Mouse (Mus musculus): Measurements from ENCODE around the gene Atp9a. TPM values are rescaled to one million over a fixed set of nuclear protein-coding genes. Genes with fewer than 3 reads are reported as not detected.

The Atp9a gene
- total RNA-seq, 2 experiments from 2014 or later, result 417 to 436 TPM

DNA sequence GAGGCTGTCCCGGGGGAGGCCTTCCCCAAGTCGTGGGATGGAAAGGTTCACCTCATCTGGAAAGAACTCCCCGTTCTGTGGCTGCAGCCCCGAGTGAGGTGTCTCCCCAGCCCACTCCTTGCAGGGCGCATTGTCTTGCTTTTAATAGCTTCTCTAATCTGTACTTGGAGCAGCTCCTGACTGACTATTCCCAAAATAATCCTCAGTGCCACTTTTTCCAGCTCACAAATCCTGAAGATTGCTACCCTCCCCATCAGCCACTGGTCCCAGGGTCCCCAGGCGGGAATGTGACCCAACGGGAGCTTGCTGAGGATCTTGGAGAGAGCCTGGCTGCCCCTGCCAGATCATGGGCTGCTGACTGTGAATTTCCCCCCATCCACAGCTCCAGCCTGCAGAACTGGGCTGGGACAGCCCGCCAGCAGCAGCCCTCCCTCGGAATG, 134.1 kb downstream of the Atp9a start:
- no peak for DNase-seq (ENCODE audit: low spot score in 2 of 2)

GRCm38 (mm10) chr2:168604655-168605070, 137.5 kb downstream of the Atp9a start:
- no peak for DNase-seq (ENCODE audit: low spot score in 2 of 2)

DNA sequence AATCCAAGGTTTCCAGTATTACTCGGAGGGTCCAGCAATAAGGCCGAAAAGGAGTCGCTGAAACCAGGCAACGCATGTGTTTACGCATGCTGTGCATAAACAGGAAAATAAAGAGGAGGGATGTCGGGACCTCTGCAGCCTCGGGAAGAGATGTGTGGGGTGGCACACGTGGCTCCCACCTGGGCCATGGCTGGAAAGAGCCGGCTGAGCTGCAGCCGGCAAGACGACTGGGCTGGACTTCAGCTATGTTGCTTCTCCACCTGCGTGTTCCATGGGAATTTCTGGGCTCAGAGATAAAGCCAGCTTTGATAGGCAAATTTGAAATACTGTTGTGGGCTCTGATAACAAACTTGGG, 139.8 kb downstream of the Atp9a start:
- no peak for DNase-seq (ENCODE audit: low spot score in 2 of 2)

DNA sequence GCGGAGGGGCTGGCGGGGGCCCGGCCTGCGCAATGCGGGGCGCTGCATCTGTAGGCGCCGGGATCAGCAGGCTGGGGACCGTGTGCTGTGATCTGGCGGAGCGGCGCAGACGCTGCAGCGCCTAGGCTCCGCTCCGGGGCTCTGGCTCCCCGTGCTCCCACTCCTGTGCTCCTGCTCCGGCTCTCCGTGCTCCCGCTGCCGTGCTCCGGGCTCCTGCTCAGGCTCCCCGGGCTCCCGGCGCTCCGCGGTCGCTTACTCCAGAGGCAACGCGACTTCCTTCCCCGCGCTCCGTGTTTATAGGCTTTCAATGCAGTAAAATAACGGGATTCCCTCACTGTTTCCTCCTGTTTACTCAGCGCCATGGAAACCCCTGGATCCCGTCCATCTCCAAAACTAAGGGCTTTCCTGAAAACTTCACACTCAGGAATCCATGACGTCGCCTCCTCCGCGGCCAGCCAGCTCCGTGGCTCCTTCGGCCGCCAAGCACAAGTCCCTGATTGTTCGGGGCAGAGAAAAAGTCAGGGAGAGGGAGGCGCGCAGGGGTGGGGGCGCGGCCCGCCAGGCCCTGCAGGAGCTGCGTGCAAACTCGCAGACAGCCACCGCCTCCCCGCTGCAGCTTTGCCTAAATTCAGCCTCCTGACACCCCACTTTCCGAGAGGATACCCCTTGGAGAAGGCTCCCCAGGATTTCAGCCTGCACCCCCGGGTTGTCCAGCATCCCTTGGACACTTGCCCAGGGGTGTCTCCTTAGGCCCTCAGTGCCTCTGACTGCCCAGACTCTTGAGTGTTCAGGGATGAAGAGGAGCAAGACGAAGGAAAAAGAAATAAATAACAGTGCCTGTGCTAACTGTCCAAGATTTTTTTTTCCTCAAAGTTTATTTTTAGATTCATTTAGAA, 140.5 kb downstream of the Atp9a start, which contains the start of gene Nfatc2:
Gene Nfatc2 (minus strand): TSS at position 167 of the 896 bp plus-strand sequence.
- peak; percentile 53 to 72 for DNase-seq (ENCODE audit: low spot score in 2 of 2)

- peak; percentile 39 to 42 for DNase-seq (ENCODE audit: low spot score in 2 of 2)
Observed at GRCm38 (mm10) chr2:168600750-168601490, 141.3 kb downstream of the Atp9a start.

- DNase-seq (ENCODE audit: low spot score in 2 of 2), result no peak
Observed at GRCm38 (mm10) chr2:168595693-168596092, 146.5 kb downstream of the Atp9a start.

GRCm38 (mm10) chr2:168593676-168594075, 148.5 kb downstream of the Atp9a start:
- no peak for DNase-seq (ENCODE audit: low spot score in 2 of 2)

DNA sequence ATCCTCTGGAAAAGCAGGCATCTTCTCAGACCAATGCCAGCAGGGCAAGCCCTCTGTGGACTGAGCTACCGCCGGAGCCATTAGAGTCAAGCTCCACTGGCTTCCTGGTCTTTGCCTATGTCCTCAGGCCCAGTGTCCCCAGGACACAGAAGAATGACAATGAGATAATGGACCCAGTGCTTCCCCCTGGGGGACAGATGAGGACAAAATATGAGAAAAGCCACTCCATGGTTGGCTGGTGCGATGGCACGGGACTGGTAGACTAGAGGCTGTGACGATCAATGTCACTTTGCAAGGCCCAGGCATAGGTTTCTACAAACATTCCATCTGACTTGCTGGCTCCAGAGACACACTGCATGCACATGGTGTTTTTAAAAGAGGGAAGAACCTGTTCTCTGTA, 149.2 kb downstream of the Atp9a start:
- no peak for DNase-seq (ENCODE audit: low spot score in 2 of 2)

- DNase-seq (ENCODE audit: low spot score in 2 of 2), result no peak
Observed at GRCm38 (mm10) chr2:168591076-168591475, 151.1 kb downstream of the Atp9a start.

- no peak for DNase-seq (ENCODE audit: low spot score in 2 of 2)
Observed at GRCm38 (mm10) chr2:168590556-168590955, 151.7 kb downstream of the Atp9a start.

DNA sequence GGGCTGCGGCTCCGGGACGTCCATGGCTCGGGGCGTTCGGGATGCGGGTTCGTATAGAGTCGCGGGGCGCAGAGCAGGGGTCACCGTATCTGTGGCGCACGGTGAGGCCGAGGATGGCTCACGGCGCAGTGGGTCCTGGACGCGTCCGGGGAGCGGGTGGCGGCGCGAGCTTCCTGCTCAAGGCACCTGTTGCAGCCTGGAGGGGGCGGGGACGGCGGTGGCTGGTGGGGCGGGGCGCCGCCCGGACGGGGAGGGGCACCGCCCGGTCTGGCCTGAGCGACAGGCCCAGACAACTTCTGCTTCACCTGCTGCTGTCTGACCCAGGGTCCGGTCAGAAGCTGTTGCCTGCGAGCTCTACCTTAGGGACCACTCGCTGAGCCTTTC, 152.0 kb downstream of the Atp9a start:
- DNase-seq (ENCODE audit: low spot score in 2 of 2), result no peak

GRCm38 (mm10) chr2:168589368-168590167, 152.6 kb downstream of the Atp9a start:
- peak in 1 of 2 experiments; percentile 23 for DNase-seq (ENCODE audit: low spot score in 2 of 2)

- DNase-seq (ENCODE audit: low spot score in 2 of 2), result peak; percentile 23 to 42
Observed at GRCm38 (mm10) chr2:168588591-168589367, 153.4 kb downstream of the Atp9a start.

DNA sequence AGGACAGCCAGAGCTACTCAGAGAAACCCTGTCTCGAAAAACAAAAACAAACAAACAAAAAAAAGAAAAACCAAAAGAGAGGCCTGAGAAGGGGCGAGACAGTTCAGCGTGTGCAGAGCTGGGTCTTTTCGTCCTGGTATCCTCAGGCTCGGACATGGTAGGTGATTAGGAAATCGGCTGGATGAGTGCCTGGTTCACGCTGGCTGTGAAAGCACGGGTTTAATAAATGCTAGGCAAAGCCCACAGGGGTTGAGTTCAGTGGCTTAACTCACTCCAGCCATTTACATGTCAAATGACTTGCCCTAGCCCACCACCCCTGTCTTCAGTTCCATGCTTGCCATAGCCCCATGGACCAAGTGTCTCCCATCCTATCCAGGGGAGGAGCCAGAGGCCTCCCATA, 155.1 kb downstream of the Atp9a start:
- no peak for DNase-seq (ENCODE audit: low spot score in 2 of 2)

DNA sequence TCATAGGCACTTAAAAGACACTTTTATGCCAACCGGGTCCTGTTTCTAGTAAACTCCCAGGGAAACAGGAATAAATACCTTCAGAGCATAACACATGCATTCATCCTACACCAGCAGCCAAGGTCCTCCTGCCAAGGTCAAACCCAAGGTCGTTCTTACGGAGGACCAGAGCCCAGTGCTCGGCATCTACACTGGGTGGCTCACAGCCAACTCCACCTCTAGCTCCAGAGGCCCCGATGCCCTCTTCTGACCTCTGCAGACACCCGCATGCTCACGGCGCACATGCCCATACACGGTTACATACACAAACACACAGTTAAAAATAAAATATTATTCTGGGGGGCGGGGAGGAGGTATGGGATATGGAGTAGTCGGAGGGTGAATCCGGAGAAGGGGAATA, 155.7 kb downstream of the Atp9a start:
- no peak for DNase-seq (ENCODE audit: low spot score in 2 of 2)

DNA sequence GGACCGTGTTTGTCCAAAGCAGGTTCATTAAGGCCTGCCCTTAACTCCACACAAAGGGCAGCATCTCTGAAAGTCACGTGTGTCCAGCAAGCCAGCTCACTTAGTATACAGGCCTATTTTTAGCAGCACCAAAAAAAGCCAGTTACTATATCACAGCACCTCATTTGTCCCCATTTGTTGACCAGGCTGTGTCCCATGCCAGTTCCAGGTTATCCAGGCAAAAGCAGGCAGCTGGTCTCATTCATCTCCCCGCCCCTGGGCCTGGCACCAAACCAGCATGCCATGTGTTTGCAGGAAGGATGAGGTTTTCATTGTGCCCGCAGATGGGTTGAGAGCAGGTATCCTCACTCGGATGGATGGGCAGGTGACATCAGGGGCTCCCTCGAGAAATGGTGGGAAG, 157.4 kb downstream of the Atp9a start:
- no peak for DNase-seq (ENCODE audit: low spot score in 2 of 2)

Data from left cerebral cortex, adult 18-20 months (tissue).